In the genomic region with DNA sequence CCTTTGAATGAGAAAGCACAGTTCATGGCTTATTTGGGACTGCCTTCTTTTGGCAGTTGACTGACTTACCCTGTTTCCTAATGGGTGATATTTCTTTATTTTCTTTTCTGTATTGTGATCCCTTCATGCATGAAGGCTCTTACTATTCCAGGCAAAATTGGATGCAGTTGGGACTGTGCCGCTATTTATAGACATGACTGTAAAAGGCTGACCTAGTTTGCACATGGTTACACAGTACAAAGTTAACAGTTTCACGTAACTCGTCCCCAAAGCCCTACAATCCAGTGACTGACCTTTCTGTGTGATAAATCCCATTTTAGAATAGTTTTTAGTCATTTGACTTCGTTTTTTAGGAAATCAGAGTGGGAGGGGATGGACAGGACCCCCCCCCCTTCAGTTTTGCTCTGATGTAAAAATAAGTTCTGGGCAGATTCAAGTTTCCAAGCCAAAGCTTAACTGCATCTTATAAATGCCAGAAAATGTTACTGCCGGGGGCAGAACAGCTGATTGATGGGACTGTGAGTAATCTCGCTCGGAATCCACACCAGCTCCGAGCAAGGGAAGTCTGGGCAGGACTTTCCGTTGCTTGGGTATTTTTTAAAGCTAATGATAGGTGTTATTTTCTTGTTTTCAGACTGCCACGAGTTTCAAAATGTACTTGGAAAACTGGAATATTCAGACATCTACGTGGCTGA, we compare ENCODE assay signal across 8 mouse cellular contexts.
DNase-seq lines count a peak whose midpoint lies in the region; ATAC-seq lines count a peak whose summit lies in the region.

No protein-coding gene starts in this region.

- DNase-seq in heart, adult 18-20 months = peak; percentile 49 to 61
- no peak for DNase-seq in heart, adult 11 months
- DNase-seq in right cerebral cortex, adult 2 months (ENCODE audit: low spot score in 2 of 2) = peak; percentile 24 to 26
- DNase-seq in right cerebral cortex, postnatal 14 days = no peak
- peak; percentile 21 for DNase-seq in kidney, adult 18-20 months

- no peak for ATAC-seq in erythroblast, adult 5-6 weeks (replicated peaks; ENCODE audit: low FRiP score, poor library complexity, severe bottlenecking)
- no peak for ATAC-seq in monocyte, adult 5-6 weeks (replicated peaks; ENCODE audit: insufficient number of reproducible peaks, low FRiP score, low TSS enrichment, poor library complexity, severe bottlenecking)
- ATAC-seq in granulocyte monocyte progenitor cell, adult 5-6 weeks (replicated peaks; ENCODE audit: poor library complexity, severe bottlenecking) = no peak

Comparison
In these comparisons a context has a peak if more than half of its experiments do, and no peak if none do; other contexts are left out.
1. DNase-seq: peak in heart, adult 18-20 months (2 of 2), right cerebral cortex, adult 2 months (2 of 2) and kidney, adult 18-20 months (single experiment); none in heart, adult 11 months (single experiment) and right cerebral cortex, postnatal 14 days (single experiment).